Mouse (Mus musculus) kidney, embryonic 16.5 days (tissue): ENCODE measurements around the gene Prrt2. TPM values are rescaled to one million over a fixed set of nuclear protein-coding genes. Genes with fewer than 3 reads are reported as not detected.
A peak's percentile ranks its signal among the peaks of the same experiment; 100 is the strongest.

Experiments used
- ATAC-seq: fragments of 200-750 bp; cut with Nextera tagmentation; 2 replicates; pipeline ENCODE4 v1.8.0; 2017; ENCODE audit warnings: moderate TSS enrichment; ENCODE audit not compliant: low FRiP score, low TSS enrichment
- H3K27ac ChIP-seq: fragments of 300-500 bp; sonication (generic); 2 replicates; pipeline ENCODE4 v1.5.1; 2014; ENCODE audit warnings: low read length
- H3K27me3 ChIP-seq: fragments of 300-500 bp; sonication (generic); 2 replicates; pipeline ENCODE4 v1.6.1; 2014; ENCODE audit warnings: low read length, control low read depth, mixed read lengths; ENCODE audit not compliant: insufficient read depth
- H3K36me3 ChIP-seq: fragments of 300-500 bp; sonication (generic); 2 replicates; pipeline ENCODE4 v1.6.1; 2014; ENCODE audit warnings: low read length, control low read depth, mixed read lengths; ENCODE audit not compliant: insufficient read depth
- H3K4me1 ChIP-seq: fragments of 300-500 bp; sonication (generic); 2 replicates; pipeline ENCODE4 v1.6.1; 2014; ENCODE audit warnings: low read length, control low read depth, mixed read lengths; ENCODE audit not compliant: insufficient read depth
- H3K4me2 ChIP-seq: fragments of 300-500 bp; sonication (generic); replicated peaks from 2 replicates; pipeline ENCODE4 v1.6.1; 2014; ENCODE audit warnings: low read depth, low read length
- H3K4me3 ChIP-seq: fragments of 300-500 bp; sonication (generic); 2 replicates; pipeline ENCODE4 v1.5.1; 2014; ENCODE audit warnings: mild to moderate bottlenecking, low read length
- H3K9ac ChIP-seq: fragments of 300-500 bp; sonication (generic); replicated peaks from 2 replicates; pipeline ENCODE4 v1.6.1; 2014; ENCODE audit warnings: low read length
- H3K9me3 ChIP-seq: fragments of 300-500 bp; sonication (generic); 2 replicates; pipeline ENCODE4 v1.6.1; 2016; ENCODE audit warnings: low read length, control low read depth
- WGBS: fragments of 180-500 bp; shearing (Covaris S2); extraction: QIAGEN DNeasy Blood & Tissue Kit; methylation state at CpG from one replicate; pipeline ENCODE4 v1.1.7; 2014; 5-methylcytosine and 5-hydroxymethylcytosine counted together
- polyA plus RNA-seq: library from polyadenylated mRNA; unstranded; fragments of >200 nt; fragmentation: Nextera tagmentation; extraction: Ambion mirVana; gene quantifications from 2 replicates; pipeline ENCODE4 v1.2.1, GENCODE M21; 2015

The Prrt2 gene
- polyA plus RNA-seq, 1 experiment from 2014 or later: 6.0 TPM

GRCm38 (mm10) chr7:127020491-127020890 is 520 bp downstream of the Prrt2 start:
- ATAC-seq: no peak
- H3K9me3 ChIP-seq: no peaks in the 10 kb centered on the region

GRCm38 (mm10) chr7:127020031-127020430 is 980 bp downstream of the Prrt2 start:
- H3K4me3 ChIP-seq: peak overlapping the region; percentile 48
- 58% methylated on average over 3 of the region's 3 CpGs for WGBS
- peak overlapping the region; percentile 64 for H3K9ac ChIP-seq
- no peaks in the 10 kb centered on the region for H3K9me3 ChIP-seq
- no peaks in the 10 kb centered on the region for H3K27me3 ChIP-seq
- H3K27ac ChIP-seq: peak overlapping the region; percentile 40
- H3K36me3 ChIP-seq: peaks cover 35% of the 10 kb centered on the region
- H3K4me1 ChIP-seq: peaks cover 82% of the 10 kb centered on the region
- ATAC-seq: no peak
- H3K4me2 ChIP-seq: peak overlapping the region; percentile 63

More at GRCm38 (mm10) chr7:127020491-127020890, 520 bp downstream of the Prrt2 start:
- H3K36me3 ChIP-seq: peaks cover 31% of the 10 kb centered on the region
- WGBS: 41% methylated on average over 5 of the region's 5 CpGs
- H3K4me3 ChIP-seq: peak overlapping the region; percentile 48
- no peaks in the 10 kb centered on the region for H3K27me3 ChIP-seq
- H3K27ac ChIP-seq: peak overlapping the region; percentile 58
- peak overlapping the region; percentile 63 for H3K4me2 ChIP-seq
- peak overlapping the region; percentile 64 for H3K9ac ChIP-seq
- H3K4me1 ChIP-seq: peaks cover 77% of the 10 kb centered on the region

GRCm38 (mm10) chr7:127019306-127019960 is 1.6 kb downstream of the Prrt2 start:
- Histone ChIP-seq H3K9me3 (no peaks in the 10 kb centered on the region), H3K27ac (no peak overlapping the region), H3K9ac (peak overlapping the region; percentile 64), H3K36me3 (peaks cover 32% of the 10 kb centered on the region), H3K4me3 (no peak overlapping the region), H3K4me1 (peaks cover 82% of the 10 kb centered on the region), H3K27me3 (no peaks in the 10 kb centered on the region), H3K4me2 (peak overlapping the region; percentile 63)
- WGBS: 75% methylated on average over 14 of the region's 14 CpGs
- no peak for ATAC-seq

- Histone ChIP-seq H3K9me3 (no peaks in the 10 kb centered on the region), H3K4me1 (peaks cover 80% of the 10 kb centered on the region), H3K9ac (peak overlapping the region; percentile 35), H3K4me2 (peak overlapping the region; percentile 28), H3K4me3 (no peak overlapping the region; the same call in 1 of the 2 replicates), H3K27me3 (no peaks in the 10 kb centered on the region), H3K27ac (peak overlapping the region; percentile 98), H3K36me3 (peaks cover 24% of the 10 kb centered on the region)
- no peak for ATAC-seq
- 47% methylated on average over 15 of the region's 15 CpGs for WGBS
Observed at GRCm38 (mm10) chr7:127018416-127019305, 2.4 kb downstream of the Prrt2 start.

GRCm38 (mm10) chr7:127017950-127018345 is 3.1 kb downstream of the Prrt2 start:
- peaks cover 78% of the 10 kb centered on the region for H3K4me1 ChIP-seq
- H3K4me2 ChIP-seq: peak overlapping the region; percentile 17; the same call in 1 of the 2 replicates
- 35% methylated on average over 6 of the region's 6 CpGs for WGBS
- no peaks in the 10 kb centered on the region for H3K27me3 ChIP-seq
- no peak for ATAC-seq
- H3K9ac ChIP-seq: peak overlapping the region; percentile 35
- peak overlapping the region; percentile 98 for H3K27ac ChIP-seq
- H3K9me3 ChIP-seq: no peaks in the 10 kb centered on the region
- peaks cover 24% of the 10 kb centered on the region for H3K36me3 ChIP-seq
- no peak overlapping the region; the same call in 1 of the 2 replicates for H3K4me3 ChIP-seq

- H3K9ac ChIP-seq: peak within 1 kb of the TSS; percentile 81
- H3K4me3 ChIP-seq: peak within 1 kb of the TSS; percentile 73
- H3K27ac ChIP-seq: peak within 1 kb of the TSS; percentile 98
- no peaks in the 10 kb centered on the region for H3K9me3 ChIP-seq
- peak; percentile 85 for ATAC-seq
- peaks cover 71% of the 10 kb centered on the region for H3K4me1 ChIP-seq
- H3K27me3 ChIP-seq: no peaks in the 10 kb centered on the region
- H3K36me3 ChIP-seq: peaks cover 23% of the 10 kb centered on the region
- H3K4me2 ChIP-seq: peak within 1 kb of the TSS; percentile 82
- 3% methylated on average over 38 of the region's 39 CpGs for WGBS
Observed at GRCm38 (mm10) chr7:127016971-127017949, 3.8 kb downstream of the Prrt2 start, which contains the start of gene Pagr1a. Pagr1a (minus strand) TSS chr7:127017352.

- Histone ChIP-seq H3K4me1 (peaks cover 63% of the 10 kb centered on the region), H3K4me3 (peak overlapping the region; percentile 73), H3K27ac (peak overlapping the region; percentile 98), H3K27me3 (no peaks in the 10 kb centered on the region), H3K36me3 (peaks cover 20% of the 10 kb centered on the region), H3K9ac (peak overlapping the region; percentile 81), H3K9me3 (no peaks in the 10 kb centered on the region), H3K4me2 (peak overlapping the region; percentile 82)
- peak; percentile 46 for ATAC-seq
- WGBS: 0% methylated on average over 22 of the region's 22 CpGs
Observed at GRCm38 (mm10) chr7:127016486-127016938, 4.5 kb downstream of the Prrt2 start.

- ATAC-seq: no peak
- H3K4me2 ChIP-seq: peak within 1 kb of the TSS; percentile 82
- H3K4me3 ChIP-seq: peak within 1 kb of the TSS; percentile 73
- H3K9me3 ChIP-seq: no peaks in the 10 kb centered on the region
- peak within 1 kb of the TSS; percentile 98 for H3K27ac ChIP-seq
- peak within 1 kb of the TSS; percentile 81 for H3K9ac ChIP-seq
- H3K36me3 ChIP-seq: peaks cover 20% of the 10 kb centered on the region
- no peaks in the 10 kb centered on the region for H3K27me3 ChIP-seq
- peaks cover 61% of the 10 kb centered on the region for H3K4me1 ChIP-seq
Observed at GRCm38 (mm10) chr7:127016481-127016485, 4.7 kb downstream of the Prrt2 start, which contains the start of gene Pagr1b. Pagr1b (minus strand) TSS chr7:127016484.

GRCm38 (mm10) chr7:127016081-127016480 is 4.9 kb downstream of the Prrt2 start:
- Histone ChIP-seq H3K4me1 (peaks cover 59% of the 10 kb centered on the region), H3K36me3 (peaks cover 20% of the 10 kb centered on the region), H3K9me3 (no peaks in the 10 kb centered on the region), H3K27me3 (no peaks in the 10 kb centered on the region), H3K27ac (peak overlapping the region; percentile 98), H3K9ac (peak overlapping the region; percentile 81), H3K4me2 (peak overlapping the region; percentile 82), H3K4me3 (peak overlapping the region; percentile 73)
- peak; percentile 13 for ATAC-seq
- 0% methylated on average over 10 of the region's 10 CpGs for WGBS
